Mouse (Mus musculus) CH12.LX (cell line): ENCODE results near the gene Hhex. TPM values are rescaled to one million over a fixed set of nuclear protein-coding genes. Genes with fewer than 3 reads are reported as not detected.

Source experiments
- DNase-seq: peaks from one replicate; pipeline ENCODE4 v3.0.0-alpha.2; 2013; ENCODE audit errors: extremely low read depth
- H3K27ac ChIP-seq: 2 replicates; pipeline ENCODE4 v1.5.1; 2012; ENCODE audit warnings: low read depth, mild to moderate bottlenecking, control low read depth, moderate library complexity; ENCODE audit not compliant: insufficient read depth
- H3K27me3 ChIP-seq: replicated peaks from 2 replicates; pipeline ENCODE3; 2012; ENCODE audit warnings: inconsistent platforms
- H3K36me3 ChIP-seq, 2 experiments: replicated peaks in 1 of 2; 2 replicates each; pipeline versions ENCODE3 to v1.6.1; 2012; ENCODE audit warnings: inconsistent platforms in 1 of 2, low read length in 1 of 2, mild to moderate bottlenecking in 1 of 2, mixed read lengths in 1 of 2, moderate library complexity in 1 of 2; ENCODE audit not compliant: control insufficient read depth in 1 of 2, insufficient read depth in 1 of 2
- H3K4me1 ChIP-seq, 2 experiments: 2 replicates each; pipeline ENCODE4 v1.6.1; 2012; ENCODE audit warnings: inconsistent platforms in 1 of 2, moderate library complexity in 1 of 2; ENCODE audit not compliant: insufficient read depth in 2 of 2, control insufficient read depth in 1 of 2
- H3K4me2 ChIP-seq: 2 replicates; pipeline ENCODE4 v1.6.1; 2012; ENCODE audit warnings: low read depth, mild to moderate bottlenecking, control low read depth; ENCODE audit not compliant: poor library complexity, insufficient read depth, severe bottlenecking
- H3K4me3 ChIP-seq, 3 experiments: fragments of 150-350 bp in 1 of 3; sonication (generic) in 1 of 3; replicated peaks in 1 of 3; 2 replicates each; pipeline versions ENCODE3 to v1.5.1; 2011 to 2012; ENCODE audit warnings: low read depth in 2 of 3, low read length in 2 of 3, mild to moderate bottlenecking in 2 of 3, moderate library complexity in 2 of 3, control low read depth in 1 of 3, improper control_type of control experiment in 1 of 3, inconsistent platforms in 1 of 3, mixed read lengths in 1 of 3; ENCODE audit not compliant: poor library complexity in 1 of 3
- H3K79me2 ChIP-seq: replicated peaks from 2 replicates; pipeline ENCODE4 v1.6.1; 2012; ENCODE audit warnings: mild to moderate bottlenecking, moderate library complexity; ENCODE audit not compliant: control insufficient read depth, poor library complexity, insufficient read depth, severe bottlenecking; ENCODE audit errors: extremely low read depth
- H3K9ac ChIP-seq: 2 replicates; pipeline ENCODE4 v1.6.1; 2012; ENCODE audit warnings: low read depth, mild to moderate bottlenecking, control low read depth, moderate library complexity; ENCODE audit not compliant: insufficient read depth
- H3K9me3 ChIP-seq: replicated peaks from 2 replicates; pipeline ENCODE3; 2012; ENCODE audit warnings: low read length, inconsistent platforms, mixed read lengths
- BHLHE40 ChIP-seq: IDR thresholded peaks from 2 replicates; pipeline ENCODE4 v1.6.1; 2011; ENCODE audit warnings: mild to moderate bottlenecking, low read depth, low read length, improper control_type of control experiment
- CHD1 ChIP-seq: IDR thresholded peaks from 2 replicates; pipeline ENCODE4 v1.6.1; 2012; ENCODE audit warnings: low read depth, low read length, improper control_type of control experiment, inconsistent platforms
- CHD2 ChIP-seq: IDR thresholded peaks from 2 replicates; pipeline ENCODE4 v1.6.1; 2011; ENCODE audit warnings: low read length, improper control_type of control experiment
- CTCF ChIP-seq, 2 experiments: IDR thresholded peaks in 1 of 2; conservative IDR thresholded peaks in 1 of 2; 2 replicates each; pipeline ENCODE4 v1.5.1; 2011 to 2012; ENCODE audit warnings: low read depth in 2 of 2, low read length in 2 of 2, improper control_type of control experiment in 1 of 2, inconsistent platforms in 1 of 2, mild to moderate bottlenecking in 1 of 2, moderate library complexity in 1 of 2
- E2F4 ChIP-seq: IDR thresholded peaks from 2 replicates; pipeline ENCODE4 v1.6.1; 2011; ENCODE audit warnings: low read depth, low read length, improper control_type of control experiment; ENCODE audit not compliant: insufficient replicate concordance
- ELF1 ChIP-seq: IDR thresholded peaks from 2 replicates; pipeline ENCODE4 v1.6.1; 2014; ENCODE audit warnings: low read depth, mild to moderate bottlenecking, inconsistent platforms, low read length, improper control_type of control experiment
- EP300 ChIP-seq: IDR thresholded peaks from 2 replicates; pipeline ENCODE4 v1.6.1; 2011; ENCODE audit warnings: low read length, improper control_type of control experiment
- ETS1 ChIP-seq: conservative IDR thresholded peaks from 2 replicates; pipeline ENCODE4 v1.6.1; 2012; ENCODE audit warnings: low read depth, mild to moderate bottlenecking, inconsistent platforms, low read length, improper control_type of control experiment, moderate library complexity
- GABPA ChIP-seq: IDR thresholded peaks from 2 replicates; pipeline ENCODE4 v1.6.1; 2012; ENCODE audit warnings: low read depth, low read length, improper control_type of control experiment, inconsistent platforms; ENCODE audit not compliant: insufficient replicate concordance
- HCFC1 ChIP-seq: IDR thresholded peaks from 2 replicates; pipeline ENCODE4 v1.6.1; 2012; ENCODE audit warnings: low read depth, mild to moderate bottlenecking, inconsistent platforms, low read length, improper control_type of control experiment
- IRF4 ChIP-seq: IDR thresholded peaks from 2 replicates; pipeline ENCODE4 v1.6.1; 2014; ENCODE audit warnings: low read depth, mild to moderate bottlenecking, inconsistent platforms, low read length, improper control_type of control experiment
- JUN ChIP-seq: IDR thresholded peaks from 2 replicates; pipeline ENCODE4 v1.6.1; 2011; ENCODE audit warnings: low read depth, mild to moderate bottlenecking, low read length, improper control_type of control experiment, moderate library complexity; ENCODE audit not compliant: insufficient read depth
- MAFK ChIP-seq: IDR thresholded peaks from 2 replicates; pipeline ENCODE4 v1.6.1; 2011; ENCODE audit warnings: low read length, improper control_type of control experiment; ENCODE audit not compliant: insufficient replicate concordance
- MAX ChIP-seq: IDR thresholded peaks from 2 replicates; pipeline ENCODE4 v1.6.1; 2011; ENCODE audit warnings: low read length, improper control_type of control experiment
- MXI1 ChIP-seq: IDR thresholded peaks from 2 replicates; pipeline ENCODE4 v1.6.1; 2011; ENCODE audit warnings: mild to moderate bottlenecking, low read depth, low read length, improper control_type of control experiment
- MYC ChIP-seq: IDR thresholded peaks from 2 replicates; pipeline ENCODE4 v1.6.1; 2011; ENCODE audit warnings: low read depth, mild to moderate bottlenecking, improper control_type of control experiment, low read length
- NELFE ChIP-seq: IDR thresholded peaks from 2 replicates; pipeline ENCODE4 v1.6.1; 2011; ENCODE audit warnings: low read depth, low read length, improper control_type of control experiment
- NRF1 ChIP-seq: IDR thresholded peaks from 2 replicates; pipeline ENCODE4 v1.6.1; 2014; ENCODE audit warnings: low read depth, mild to moderate bottlenecking, inconsistent platforms, low read length, improper control_type of control experiment, moderate library complexity
- PAX5 ChIP-seq: IDR thresholded peaks from 2 replicates; pipeline ENCODE4 v1.6.1; 2012; ENCODE audit warnings: low read length, inconsistent platforms, mixed read lengths
- POLR2A ChIP-seq: IDR thresholded peaks from 2 replicates; pipeline ENCODE4 v1.6.1; 2011; ENCODE audit warnings: low read depth, mild to moderate bottlenecking, improper control_type of control experiment, low read length
- POLR2AphosphoS2 ChIP-seq: IDR thresholded peaks from 2 replicates; pipeline ENCODE4 v1.6.1; 2011; ENCODE audit warnings: low read depth, low read length, improper control_type of control experiment
- RAD21 ChIP-seq: IDR thresholded peaks from 2 replicates; pipeline ENCODE4 v1.6.1; 2011; ENCODE audit warnings: low read depth, mild to moderate bottlenecking, low read length, improper control_type of control experiment, moderate library complexity
- RCOR1 ChIP-seq: conservative IDR thresholded peaks from 2 replicates; pipeline ENCODE4 v1.6.1; 2012; ENCODE audit warnings: low read depth, mild to moderate bottlenecking, inconsistent platforms, low read length, improper control_type of control experiment
- SIN3A ChIP-seq: IDR thresholded peaks from 2 replicates; pipeline ENCODE4 v1.6.1; 2012; ENCODE audit warnings: low read length, improper control_type of control experiment, inconsistent platforms
- SMC3 ChIP-seq: IDR thresholded peaks from 2 replicates; pipeline ENCODE4 v1.6.1; 2011; ENCODE audit warnings: low read depth, low read length, improper control_type of control experiment
- TCF12 ChIP-seq: IDR thresholded peaks from 2 replicates; pipeline ENCODE4 v1.6.1; 2014; ENCODE audit warnings: low read depth, mild to moderate bottlenecking, inconsistent platforms, low read length, improper control_type of control experiment
- UBTF ChIP-seq: IDR thresholded peaks from 2 replicates; pipeline ENCODE4 v1.6.1; 2012; ENCODE audit warnings: low read depth, mild to moderate bottlenecking, inconsistent platforms, low read length, improper control_type of control experiment, moderate library complexity
- USF1 ChIP-seq: IDR thresholded peaks from 2 replicates; pipeline ENCODE4 v1.6.1; 2014; ENCODE audit warnings: low read depth, mild to moderate bottlenecking, inconsistent platforms, low read length, improper control_type of control experiment
- USF2 ChIP-seq: conservative IDR thresholded peaks from 2 replicates; pipeline ENCODE4 v1.6.1; 2011; ENCODE audit warnings: low read depth, low read length, improper control_type of control experiment
- ZMIZ1 ChIP-seq: IDR thresholded peaks from 2 replicates; pipeline ENCODE4 v1.6.1; 2012; ENCODE audit warnings: low read depth, mild to moderate bottlenecking, inconsistent platforms, low read length, improper control_type of control experiment
- ZNF384 ChIP-seq: IDR thresholded peaks from 2 replicates; pipeline ENCODE4 v1.6.1; 2012; ENCODE audit warnings: low read depth, low read length, improper control_type of control experiment, inconsistent platforms
- dilution Hi-C: fragments of 300-500 bp; cut with MboI; formaldehyde crosslinking; loops from 2 replicates; pipeline ENCODE4 v1.14.3; 2020; ENCODE audit warnings: low sequenced_read_pairs; ENCODE audit not compliant: extremely low pct_unique_long_range_greater_than_20kb, extremely low pct_ligation_motif_present
- in situ Hi-C: fragments of 300-500 bp; cut with MboI; formaldehyde crosslinking; loops from 3 replicates; pipeline ENCODE4 v1.14.3; 2019; ENCODE audit warnings: low sequenced_read_pairs, low pct_ligation_motif_present, low pct_unique_long_range_greater_than_20kb, mixed read lengths
- polyA plus RNA-seq: library from polyadenylated mRNA; unstranded; fragments of >175 nt; gene quantifications from 2 replicates; pipeline ENCODE4 v1.2.1, GENCODE M21; 2012; ENCODE audit warnings: low read depth; ENCODE audit not compliant: insufficient read length
- total RNA-seq, 2 experiments: library from RNA; depleted of rRNA; stranded (reverse); fragments of 300-350 nt in 1 of 2; fragments of >200 nt in 1 of 2; gene quantifications; 2 replicates each; pipeline ENCODE4 v1.2.3; 2012 to 2014

Hhex gene
- total and polyA plus RNA-seq, 3 experiments: 7.3 to 42.0 (median 9.1) TPM

- Histone ChIP-seq H3K27me3 (peaks cover 10% of the 10 kb centered on the region), H3K9ac (peak overlapping the region; percentile 90), H3K4me2 (peak overlapping the region; percentile 99)
Measured at GRCm38 (mm10) chr19:37436514-37437288, 2.1 kb downstream of the Hhex start.

GRCm38 (mm10) chr19:37437289-37437606 lies 2.6 kb downstream of the Hhex start:
- Histone ChIP-seq H3K9me3 (no peaks in the 10 kb centered on the region), H3K27me3 (peaks cover 10% of the 10 kb centered on the region), H3K36me3 (peaks cover 9 to 32% of the 10 kb centered on the region in 2 experiments), H3K4me1 (peaks cover 0 to 32% of the 10 kb centered on the region in 2 experiments; a peak in 2 of 4 replicates), H3K27ac (peak overlapping the region; percentile 82), H3K79me2 (peaks cover 3% of the 10 kb centered on the region; the same call in 1 of the 2 replicates), H3K4me3 (peak overlapping the region; percentile 1 to 93 (median 61)), H3K9ac (peak overlapping the region; percentile 90; the same call in 1 of the 2 replicates), H3K4me2 (peak overlapping the region; percentile 99)
- dilution Hi-C loops: no loop called here
- in situ Hi-C loops: no loop called here
- DNase-seq: peak; percentile 45
- TF ChIP-seq IRF4 (no peak), ETS1 (0 out of 2 replicates have a peak, but pooled peaks have one; percentile 34), TCF12 (peak; percentile 57), RCOR1 (no peak), CHD2 (0 out of 2 replicates have a peak, but pooled peaks have one; percentile 2), CHD1 (no peak), JUN (no peak), USF2 (no peak), POLR2A (no peak), MAX (no peak), GABPA (no peak), PAX5 (no peak), POLR2AphosphoS2 (no peak), E2F4 (no peak), UBTF (peak; percentile 55), EP300 (0 out of 2 replicates have a peak, but pooled peaks have one; percentile 27), USF1 (no peak), NRF1 (no peak), RAD21 (no peak), SMC3 (no peak), ELF1 (no peak)

More at GRCm38 (mm10) chr19:37436514-37437288, 2.1 kb downstream of the Hhex start:
- Histone ChIP-seq H3K27ac (peak overlapping the region; percentile 82), H3K4me1 (peaks cover 0 to 31% of the 10 kb centered on the region in 2 experiments; a peak in 2 of 4 replicates), H3K79me2 (peaks cover 3% of the 10 kb centered on the region; the same call in 1 of the 2 replicates), H3K4me3 (peak overlapping the region; percentile 86 to 93 (median 91)), H3K36me3 (peaks cover 9 to 32% of the 10 kb centered on the region in 2 experiments), H3K9me3 (no peaks in the 10 kb centered on the region)
- DNase-seq: peak; percentile 51
- TF ChIP-seq CHD2: 0 out of 2 replicates have a peak, but pooled peaks have one; percentile 24
- peak; percentile 44 for TF ChIP-seq ETS1
- peak; percentile 37; the same call in 1 of the 2 replicates for TF ChIP-seq ELF1
- TF ChIP-seq CTCF (conservative IDR thresholded peaks at IDR 0.05 in 1 of 2, IDR thresholded peaks at IDR 0.05 in 1 of 2; ENCODE audit: low read depth in 2 of 2, low read length in 2 of 2): no peak
- 0 out of 2 replicates have a peak, but pooled peaks have one; percentile 36 for TF ChIP-seq RCOR1
- TF ChIP-seq NELFE: 0 out of 2 replicates have a peak, but pooled peaks have one; percentile 27
- no peak; the same call in 1 of the 2 replicates for TF ChIP-seq ZMIZ1
- TF ChIP-seq MAFK: no peak
- TF ChIP-seq JUN: no peak
- no peak for TF ChIP-seq TCF12
- peak; percentile 40; the same call in 1 of the 2 replicates for TF ChIP-seq HCFC1
- TF ChIP-seq MXI1: 0 out of 2 replicates have a peak, but pooled peaks have one; percentile 23
- TF ChIP-seq SIN3A: peak; percentile 55; the same call in 1 of the 2 replicates
- 0 out of 2 replicates have a peak, but pooled peaks have one; percentile 38 for TF ChIP-seq POLR2AphosphoS2
- 0 out of 2 replicates have a peak, but pooled peaks have one; percentile 35 for TF ChIP-seq MAX
- 0 out of 2 replicates have a peak, but pooled peaks have one; percentile 36 for TF ChIP-seq MYC
- TF ChIP-seq CHD1: no peak
- TF ChIP-seq BHLHE40: 0 out of 2 replicates have a peak, but pooled peaks have one; percentile 35
- no peak; the same call in 1 of the 2 replicates for TF ChIP-seq POLR2A
- TF ChIP-seq GABPA: no peak
- peak; percentile 98 for TF ChIP-seq ZNF384
- no peak for TF ChIP-seq UBTF
- dilution Hi-C loops (no loop called here), in situ Hi-C loops (no loop called here)
